Mouse (Mus musculus) lung, postnatal 0 days (tissue): Measurements from ENCODE around the gene Bag5. TPM values are rescaled to one million over a fixed set of nuclear protein-coding genes. Genes with fewer than 3 reads are reported as not detected.

Source experiments
- ATAC-seq: fragments of 200-750 bp; cut with Nextera tagmentation; 2 replicates; pipeline ENCODE4 v1.8.0; 2017; ENCODE audit warnings: moderate library complexity
- DNase-seq: peaks from one replicate; pipeline ENCODE4 v3.0.0-alpha.2; 2016; ENCODE audit warnings: low spot score
- H3K27ac ChIP-seq: fragments of 300-500 bp; sonication (generic); 2 replicates; pipeline ENCODE4 v1.5.1; 2014; ENCODE audit warnings: antibody characterized with exemption, mild to moderate bottlenecking, low read length, mixed read lengths
- H3K27me3 ChIP-seq: fragments of 300-500 bp; sonication (generic); replicated peaks from 2 replicates; pipeline ENCODE4 v1.6.1; 2014; ENCODE audit warnings: low read length, mixed read lengths; ENCODE audit not compliant: insufficient read depth
- H3K36me3 ChIP-seq: fragments of 300-500 bp; sonication (generic); 2 replicates; pipeline ENCODE4 v1.6.1; 2014; ENCODE audit warnings: low read length, mixed read lengths; ENCODE audit not compliant: insufficient read depth
- H3K4me1 ChIP-seq: fragments of 300-500 bp; sonication (generic); 2 replicates; pipeline ENCODE4 v1.6.1; 2014; ENCODE audit warnings: antibody characterized with exemption, low read depth, low read length, mixed read lengths; ENCODE audit not compliant: insufficient read depth
- H3K4me2 ChIP-seq: fragments of 300-500 bp; sonication (generic); replicated peaks from 2 replicates; pipeline ENCODE4 v1.6.1; 2014; ENCODE audit warnings: low read depth, mild to moderate bottlenecking, low read length, moderate library complexity, mixed read lengths
- H3K4me3 ChIP-seq: fragments of 300-500 bp; sonication (generic); 2 replicates; pipeline ENCODE4 v1.5.1; 2014; ENCODE audit warnings: low read depth, low read length
- H3K9ac ChIP-seq: fragments of 300-500 bp; sonication (generic); replicated peaks from 2 replicates; pipeline ENCODE4 v1.6.1; 2014; ENCODE audit warnings: low read depth, mild to moderate bottlenecking
- H3K9me3 ChIP-seq: fragments of 300-500 bp; sonication (generic); 2 replicates; pipeline ENCODE4 v1.6.1; 2016; ENCODE audit warnings: low read length, mixed read lengths
- CTCF ChIP-seq: IDR thresholded peaks from 2 replicates; pipeline ENCODE4 v1.5.1; 2016; ENCODE audit warnings: antibody characterized with exemption, mild to moderate bottlenecking
- EP300 ChIP-seq: IDR thresholded peaks from 2 replicates; pipeline ENCODE4 v1.6.1; 2016; ENCODE audit warnings: antibody characterized with exemption, mild to moderate bottlenecking, control low read depth
- WGBS: fragments of 180-500 bp; shearing (Covaris S2); extraction: QIAGEN DNeasy Blood & Tissue Kit; methylation state at CpG from one replicate; pipeline ENCODE4 v1.1.7; 2014; 5-methylcytosine and 5-hydroxymethylcytosine counted together
- polyA plus RNA-seq: library from polyadenylated mRNA; unstranded; fragments of >200 nt; fragmentation: Nextera tagmentation; extraction: Ambion mirVana; gene quantifications from 2 replicates; pipeline ENCODE4 v1.2.1, GENCODE M21; 2015

Gene Bag5
- polyA plus RNA-seq, 1 experiment from 2014 or later, result 48.9 TPM

- no peaks in the 10 kb centered on the region for H3K27me3 ChIP-seq
- no peak for ATAC-seq
- H3K4me2 ChIP-seq, result no peak overlapping the region
- H3K9me3 ChIP-seq, result no peaks in the 10 kb centered on the region
- DNase-seq, result no peak
- H3K27ac ChIP-seq, result no peak overlapping the region
- H3K36me3 ChIP-seq, result no peaks in the 10 kb centered on the region
- WGBS, result 89% methylated on average over 5 of the region's 5 CpGs
- H3K4me3 ChIP-seq, result no peak overlapping the region
- no peak overlapping the region for H3K9ac ChIP-seq
- TF ChIP-seq EP300, result no peak
- TF ChIP-seq CTCF, result no peak
- peaks cover 20% of the 10 kb centered on the region for H3K4me1 ChIP-seq
These were observed 20.2 kb downstream of the Bag5 start for GRCm38 (mm10) chr12:111692899-111693298.

GRCm38 (mm10) chr12:111691346-111691872 lies 21.6 kb downstream of the Bag5 start:
- 16% methylated on average over 4 of the region's 5 CpGs for WGBS
- Histone ChIP-seq H3K27me3 (no peaks in the 10 kb centered on the region), H3K4me1 (peaks cover 20% of the 10 kb centered on the region), H3K9me3 (no peaks in the 10 kb centered on the region), H3K4me2 (no peak overlapping the region), H3K9ac (no peak overlapping the region), H3K36me3 (no peaks in the 10 kb centered on the region), H3K27ac (peak overlapping the region; percentile 40; the same call in 1 of the 2 replicates), H3K4me3 (no peak overlapping the region)
- peak; percentile 80 for DNase-seq
- ATAC-seq, result peak; percentile 39
- TF ChIP-seq EP300 (0 out of 2 replicates have a peak, but pooled peaks have one; percentile 34), CTCF (no peak; the same call in 1 of the 2 replicates)

GRCm38 (mm10) chr12:111689426-111689825 lies 23.6 kb downstream of the Bag5 start:
- TF ChIP-seq CTCF (no peak), EP300 (no peak; the same call in 1 of the 2 replicates)
- no peak overlapping the region for H3K9ac ChIP-seq
- no peaks in the 10 kb centered on the region for H3K27me3 ChIP-seq
- H3K9me3 ChIP-seq, result no peaks in the 10 kb centered on the region
- no peak overlapping the region for H3K4me3 ChIP-seq
- no peak for ATAC-seq
- H3K27ac ChIP-seq, result no peak overlapping the region
- peaks cover 12% of the 10 kb centered on the region for H3K4me1 ChIP-seq
- WGBS, result 49% methylated on average over 11 of the region's 11 CpGs
- no peak overlapping the region for H3K4me2 ChIP-seq
- DNase-seq, result no peak
- no peaks in the 10 kb centered on the region for H3K36me3 ChIP-seq

- DNase-seq, result no peak
- Histone ChIP-seq H3K36me3 (no peaks in the 10 kb centered on the region), H3K27me3 (no peaks in the 10 kb centered on the region), H3K4me1 (peaks cover 4% of the 10 kb centered on the region; the same call in 1 of the 2 replicates), H3K27ac (peak overlapping the region; percentile 63), H3K9ac (no peak overlapping the region), H3K4me3 (no peak overlapping the region), H3K9me3 (no peaks in the 10 kb centered on the region), H3K4me2 (no peak overlapping the region)
- no peak for ATAC-seq
- TF ChIP-seq EP300, result no peak
- TF ChIP-seq CTCF, result no peak
- whole genome bisulfite sequencing, result 20% methylated on average over 2 of the region's 2 CpGs
These were observed 25.0 kb downstream of the Bag5 start for GRCm38 (mm10) chr12:111688069-111688428.

GRCm38 (mm10) chr12:111687350-111688068 lies 25.5 kb downstream of the Bag5 start:
- H3K27me3 ChIP-seq, result no peaks in the 10 kb centered on the region
- peak overlapping the region; percentile 63 for H3K27ac ChIP-seq
- ATAC-seq, result peak; percentile 72
- H3K9ac ChIP-seq, result no peak overlapping the region
- no peaks in the 10 kb centered on the region for H3K36me3 ChIP-seq
- no peaks in the 10 kb centered on the region for H3K9me3 ChIP-seq
- H3K4me1 ChIP-seq, result peaks cover 4% of the 10 kb centered on the region; the same call in 1 of the 2 replicates
- no peak overlapping the region for H3K4me3 ChIP-seq
- no peak overlapping the region for H3K4me2 ChIP-seq
- TF ChIP-seq CTCF (no peak), EP300 (no peak)
- 22% methylated on average over 14 of the region's 14 CpGs for WGBS
- DNase-seq, result peak; percentile 85

- ATAC-seq (no peak), DNase-seq (no peak)
- Histone ChIP-seq H3K27ac (no peak overlapping the region), H3K9ac (no peak overlapping the region), H3K27me3 (no peaks in the 10 kb centered on the region), H3K9me3 (no peaks in the 10 kb centered on the region), H3K4me2 (no peak overlapping the region), H3K4me1 (no peaks in the 10 kb centered on the region), H3K4me3 (no peak overlapping the region), H3K36me3 (no peaks in the 10 kb centered on the region)
- no peak for TF ChIP-seq CTCF
- no peak for TF ChIP-seq EP300
- 73% methylated on average over 4 of the region's 4 CpGs for WGBS
These were observed 26.7 kb downstream of the Bag5 start for GRCm38 (mm10) chr12:111686390-111686789.
